Mouse (Mus musculus) thymus, adult 18-20 months (tissue): ENCODE results near the gene Cdc25b.
A peak's percentile ranks its signal among the peaks of the same experiment; 100 is the strongest.

Source experiments
- DNase-seq, 2 experiments: peaks; one replicate each; pipeline ENCODE4 v3.0.0; 2022; ENCODE audit warnings: mixed read lengths in 2 of 2

Gene Cdc25b

GRCm38 (mm10) chr2:131186771-131187601 is at the start of gene Cdc25b, which contains the start of gene Spef1:
TSS of gene Cdc25b (plus strand) at chr2:131186949.
TSS of gene Spef1 (minus strand) at chr2:131187282.
- DNase-seq, result peak; percentile 75 to 79

- DNase-seq, result no peak
Observed at GRCm38 (mm10) chr2:131138296-131138695, 48.5 kb upstream of the Cdc25b start.

GRCm38 (mm10) chr2:131138760-131139159 is 48.0 kb upstream of the Cdc25b start:
- DNase-seq, result no peak

GRCm38 (mm10) chr2:131139287-131139686 is 47.5 kb upstream of the Cdc25b start:
- DNase-seq, result no peak

GRCm38 (mm10) chr2:131139886-131140532 is 46.7 kb upstream of the Cdc25b start:
- no peak for DNase-seq

GRCm38 (mm10) chr2:131140533-131140905 is 46.2 kb upstream of the Cdc25b start:
- no peak for DNase-seq

- DNase-seq, result no peak
Observed at GRCm38 (mm10) chr2:131141336-131141986, 45.3 kb upstream of the Cdc25b start.

GRCm38 (mm10) chr2:131142592-131142991 is 44.2 kb upstream of the Cdc25b start:
- peak; percentile 38 to 49 for DNase-seq

- DNase-seq, result no peak
Observed at GRCm38 (mm10) chr2:131143007-131143780, 43.6 kb upstream of the Cdc25b start.

- no peak for DNase-seq
Observed at GRCm38 (mm10) chr2:131145121-131145520, 41.6 kb upstream of the Cdc25b start.

- DNase-seq, result no peak
Observed at GRCm38 (mm10) chr2:131145536-131145935, 41.2 kb upstream of the Cdc25b start.

- DNase-seq, result no peak
Observed at GRCm38 (mm10) chr2:131146193-131147042, 40.3 kb upstream of the Cdc25b start.

GRCm38 (mm10) chr2:131147043-131147365 is 39.7 kb upstream of the Cdc25b start:
- DNase-seq, result no peak

GRCm38 (mm10) chr2:131148353-131149253 is 38.1 kb upstream of the Cdc25b start:
- no peak for DNase-seq

GRCm38 (mm10) chr2:131149254-131149578 is 37.5 kb upstream of the Cdc25b start:
- DNase-seq, result no peak

GRCm38 (mm10) chr2:131152166-131152730 is 34.5 kb upstream of the Cdc25b start:
- no peak for DNase-seq

- DNase-seq, result no peak
Observed at GRCm38 (mm10) chr2:131154036-131154435, 32.7 kb upstream of the Cdc25b start.

- DNase-seq, result no peak
Observed at GRCm38 (mm10) chr2:131156987-131157386, 29.8 kb upstream of the Cdc25b start.

- no peak for DNase-seq
Observed at GRCm38 (mm10) chr2:131159491-131159910, 27.2 kb upstream of the Cdc25b start.

GRCm38 (mm10) chr2:131159938-131160581 is 26.7 kb upstream of the Cdc25b start, which contains the start of gene 1700037H04Rik:
TSS of gene 1700037H04Rik (minus strand) at chr2:131160081.
- DNase-seq, result peak; percentile 91 to 95
